Mouse (Mus musculus): ENCODE measurements around the gene Ccl6. TPM values are rescaled to one million over a fixed set of nuclear protein-coding genes. Genes with fewer than 3 reads are reported as not detected.

Ccl6 gene
- polyA plus RNA-seq, 1 experiment from 2014 or later, result 0.80 TPM

DNA sequence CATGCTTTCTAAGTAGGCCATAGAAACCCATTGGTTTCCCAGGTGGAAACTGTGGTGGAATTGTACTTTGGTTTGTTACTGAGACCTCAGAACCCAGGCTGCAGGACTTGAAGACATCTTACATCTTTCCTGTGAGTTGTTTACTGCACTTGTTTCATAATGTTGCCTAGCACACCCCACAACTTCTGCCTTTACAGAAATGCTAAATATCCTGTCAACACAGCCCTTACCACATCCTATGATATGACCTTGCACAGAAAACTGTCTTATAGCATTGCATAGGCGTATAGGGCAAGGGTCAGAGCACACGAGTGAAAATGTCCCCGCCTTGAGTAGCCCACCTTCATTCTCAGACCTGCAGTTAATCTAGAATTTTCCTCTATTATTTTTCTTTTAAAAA is 12.6 kb upstream of the Ccl6 start:
- Histone ChIP-seq H3K4me3 (ENCODE audit: low read depth, low read length) (no peak overlapping the region), H3K9ac (ENCODE audit: low read length) (no peak overlapping the region), H3K27me3 (ENCODE audit: control insufficient read depth, insufficient read depth, low read length) (no peaks in the 10 kb centered on the region), H3K9me3 (ENCODE audit: control insufficient read depth, low read length) (no peaks in the 10 kb centered on the region), H3K4me1 (replicated peaks; ENCODE audit: control insufficient read depth, insufficient read depth, low read length) (no peaks in the 10 kb centered on the region), H3K36me3 (ENCODE audit: control insufficient read depth, insufficient read depth, low read length) (no peaks in the 10 kb centered on the region), H3K27ac (ENCODE audit: low read depth, low read length) (no peak overlapping the region), H3K4me2 (ENCODE audit: low read depth, low read length, severe bottlenecking) (no peak overlapping the region)
- DNase-seq (ENCODE audit: low spot score), result no peak
- 95% methylated on average over 3 of the region's 3 CpGs for WGBS
- no peak for ATAC-seq (replicated peaks; ENCODE audit: low FRiP score)

DNA sequence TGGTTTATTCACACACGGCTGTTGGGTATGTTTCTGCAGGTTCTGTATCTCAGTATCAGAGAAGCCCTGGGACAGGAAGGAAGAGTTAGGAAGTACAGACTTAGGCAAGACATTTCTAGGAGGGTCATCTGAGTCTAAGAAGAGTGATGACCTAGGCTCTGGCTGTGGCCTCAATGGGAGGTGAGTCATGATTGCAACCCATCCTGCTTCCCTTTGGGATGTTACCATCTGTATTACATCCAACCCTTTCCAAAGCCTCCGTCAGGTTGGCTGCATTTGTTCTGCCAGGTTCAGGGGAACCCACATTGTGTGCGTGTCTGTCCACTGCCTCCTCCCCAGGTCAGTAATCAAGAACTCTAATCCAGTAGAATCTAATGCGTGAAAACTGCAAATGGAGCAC is 11.8 kb upstream of the Ccl6 start:
- no peak overlapping the region for H3K4me3 ChIP-seq (ENCODE audit: low read depth, low read length)
- no peak overlapping the region for H3K27ac ChIP-seq (ENCODE audit: low read depth, low read length)
- no peaks in the 10 kb centered on the region for H3K9me3 ChIP-seq (ENCODE audit: control insufficient read depth, low read length)
- no peak overlapping the region for H3K9ac ChIP-seq (ENCODE audit: low read length)
- no peaks in the 10 kb centered on the region for H3K36me3 ChIP-seq (ENCODE audit: control insufficient read depth, insufficient read depth, low read length)
- no peaks in the 10 kb centered on the region for H3K4me1 ChIP-seq (replicated peaks; ENCODE audit: control insufficient read depth, insufficient read depth, low read length)
- ATAC-seq (replicated peaks; ENCODE audit: low FRiP score) (no peak), DNase-seq (ENCODE audit: low spot score) (no peak)
- H3K27me3 ChIP-seq (ENCODE audit: control insufficient read depth, insufficient read depth, low read length), result no peaks in the 10 kb centered on the region
- WGBS, result 86% methylated on average over 4 of the region's 4 CpGs
- H3K4me2 ChIP-seq (ENCODE audit: low read depth, low read length, severe bottlenecking), result no peak overlapping the region

DNA sequence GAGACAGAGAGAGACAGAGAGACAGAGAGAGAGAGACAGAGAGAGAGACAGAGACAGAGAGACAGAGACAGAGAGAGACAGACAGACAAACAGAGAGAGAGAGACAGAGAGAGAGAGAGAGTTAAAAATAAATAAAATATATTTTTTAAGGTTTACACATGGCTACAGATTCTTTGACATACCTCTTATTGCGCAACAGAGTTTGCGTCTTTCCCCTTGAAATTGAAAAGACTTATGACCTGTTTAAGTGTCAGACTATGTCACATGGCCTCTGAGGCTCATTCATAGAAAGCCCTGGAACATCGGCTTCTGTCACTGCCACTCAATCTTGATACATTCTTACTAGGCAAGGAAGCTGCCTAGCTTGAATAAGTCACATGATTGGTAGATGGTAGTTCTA is 10.5 kb upstream of the Ccl6 start:
- no peaks in the 10 kb centered on the region for H3K4me1 ChIP-seq (replicated peaks; ENCODE audit: control insufficient read depth, insufficient read depth, low read length)
- H3K4me2 ChIP-seq (ENCODE audit: low read depth, low read length, severe bottlenecking), result no peak overlapping the region
- no peak overlapping the region for H3K27ac ChIP-seq (ENCODE audit: low read depth, low read length)
- no peaks in the 10 kb centered on the region for H3K36me3 ChIP-seq (ENCODE audit: control insufficient read depth, insufficient read depth, low read length)
- DNase-seq (ENCODE audit: low spot score) (no peak), ATAC-seq (replicated peaks; ENCODE audit: low FRiP score) (no peak)
- H3K4me3 ChIP-seq (ENCODE audit: low read depth, low read length), result no peak overlapping the region
- 93% methylated on average over 3 of the region's 3 CpGs for WGBS
- no peak overlapping the region for H3K9ac ChIP-seq (ENCODE audit: low read length)
- H3K27me3 ChIP-seq (ENCODE audit: control insufficient read depth, insufficient read depth, low read length), result no peaks in the 10 kb centered on the region
- H3K9me3 ChIP-seq (ENCODE audit: control insufficient read depth, low read length), result no peaks in the 10 kb centered on the region

DNA sequence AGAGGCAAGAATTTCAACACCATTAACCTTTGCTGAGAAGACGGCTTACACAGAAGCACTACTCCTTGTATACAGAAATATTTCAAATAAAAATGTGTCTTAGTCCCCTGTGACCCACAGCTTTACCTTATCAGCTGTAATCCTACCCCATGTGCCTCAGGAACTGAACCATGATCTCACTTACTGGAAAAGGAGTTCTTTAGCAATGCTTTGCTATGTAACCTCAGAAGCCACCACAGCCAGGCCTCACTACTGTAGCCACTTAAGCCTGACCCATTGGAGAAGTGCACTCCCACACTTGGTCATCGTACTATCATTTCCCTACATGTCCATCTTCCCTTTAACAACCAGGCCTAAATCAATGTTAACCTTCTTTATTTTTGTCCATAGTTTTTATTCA is 7.7 kb upstream of the Ccl6 start:
- Histone ChIP-seq H3K27ac (ENCODE audit: low read depth, low read length) (no peak overlapping the region), H3K27me3 (ENCODE audit: control insufficient read depth, insufficient read depth, low read length) (no peaks in the 10 kb centered on the region), H3K9me3 (ENCODE audit: control insufficient read depth, low read length) (no peaks in the 10 kb centered on the region), H3K4me3 (ENCODE audit: low read depth, low read length) (no peak overlapping the region), H3K4me1 (replicated peaks; ENCODE audit: control insufficient read depth, insufficient read depth, low read length) (no peaks in the 10 kb centered on the region), H3K36me3 (ENCODE audit: control insufficient read depth, insufficient read depth, low read length) (no peaks in the 10 kb centered on the region), H3K4me2 (ENCODE audit: low read depth, low read length, severe bottlenecking) (no peak overlapping the region), H3K9ac (ENCODE audit: low read length) (no peak overlapping the region)
- 89% methylated on average over 2 of the region's 2 CpGs for WGBS
- DNase-seq (ENCODE audit: low spot score) (no peak), ATAC-seq (replicated peaks; ENCODE audit: low FRiP score) (no peak)

DNA sequence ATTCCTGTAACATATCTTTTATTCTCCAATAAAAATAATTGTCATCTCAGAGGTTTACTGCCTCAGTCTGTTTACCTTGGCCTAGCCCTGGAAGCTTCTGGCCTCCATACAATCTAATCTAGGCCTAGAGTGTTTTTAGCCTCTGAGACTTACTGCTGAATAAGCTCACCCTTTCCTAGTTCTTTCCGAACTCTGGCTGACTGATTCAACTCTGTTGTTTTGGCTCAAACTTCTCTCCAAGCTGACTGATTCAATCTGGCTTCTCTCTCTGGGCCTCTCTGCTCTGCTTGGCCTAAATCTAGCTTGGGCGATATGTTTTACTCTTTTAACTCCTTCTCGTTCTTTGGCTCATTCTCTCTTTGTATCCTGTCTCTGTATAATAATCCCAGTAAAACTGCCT is 6.1 kb upstream of the Ccl6 start:
- Histone ChIP-seq H3K4me2 (ENCODE audit: low read depth, low read length, severe bottlenecking) (no peak overlapping the region), H3K27me3 (ENCODE audit: control insufficient read depth, insufficient read depth, low read length) (no peaks in the 10 kb centered on the region), H3K9me3 (ENCODE audit: control insufficient read depth, low read length) (no peaks in the 10 kb centered on the region), H3K36me3 (ENCODE audit: control insufficient read depth, insufficient read depth, low read length) (no peaks in the 10 kb centered on the region), H3K27ac (ENCODE audit: low read depth, low read length) (no peak overlapping the region), H3K4me1 (replicated peaks; ENCODE audit: control insufficient read depth, insufficient read depth, low read length) (no peaks in the 10 kb centered on the region), H3K4me3 (ENCODE audit: low read depth, low read length) (no peak overlapping the region), H3K9ac (ENCODE audit: low read length) (no peak overlapping the region)
- ATAC-seq (replicated peaks; ENCODE audit: low FRiP score) (no peak), DNase-seq (ENCODE audit: low spot score) (no peak)
- 84% methylated on average over 3 of the region's 3 CpGs for WGBS

DNA sequence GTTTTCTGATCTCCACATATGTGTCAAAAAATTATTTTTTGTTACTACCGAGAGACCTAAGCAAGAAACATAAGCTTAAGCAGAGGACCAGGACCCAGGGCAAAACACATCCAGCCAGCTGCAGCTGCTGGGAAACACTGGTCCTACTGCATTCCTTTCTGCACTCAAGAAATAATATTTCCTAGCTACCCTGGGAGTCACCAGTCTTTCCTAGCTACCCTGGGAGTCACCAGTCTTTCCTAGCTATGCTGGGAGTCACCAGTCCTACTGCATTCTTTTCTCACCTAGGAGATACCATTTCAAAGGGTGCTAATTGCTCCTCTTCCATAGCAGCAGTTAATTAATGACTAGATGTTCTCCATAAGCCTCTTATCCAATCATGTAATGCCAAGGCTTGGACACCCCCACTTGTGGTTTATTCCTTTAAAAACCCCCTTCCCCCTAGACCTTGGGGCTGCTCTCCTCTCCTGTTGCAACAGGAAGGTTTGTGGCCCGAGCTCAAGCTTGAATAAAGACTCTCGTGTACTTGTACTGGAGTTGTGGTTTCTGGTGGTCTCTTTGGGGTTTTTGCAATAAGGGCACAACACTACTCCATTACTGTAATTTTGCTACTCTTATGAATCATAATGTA is 5.4 kb upstream of the Ccl6 start:
- Histone ChIP-seq H3K4me1 (replicated peaks; ENCODE audit: control insufficient read depth, insufficient read depth, low read length) (no peaks in the 10 kb centered on the region), H3K36me3 (ENCODE audit: control insufficient read depth, insufficient read depth, low read length) (no peaks in the 10 kb centered on the region), H3K4me3 (ENCODE audit: low read depth, low read length) (no peak overlapping the region), H3K4me2 (ENCODE audit: low read depth, low read length, severe bottlenecking) (no peak overlapping the region), H3K27ac (ENCODE audit: low read depth, low read length) (no peak overlapping the region), H3K27me3 (ENCODE audit: control insufficient read depth, insufficient read depth, low read length) (no peaks in the 10 kb centered on the region), H3K9me3 (ENCODE audit: control insufficient read depth, low read length) (no peaks in the 10 kb centered on the region), H3K9ac (ENCODE audit: low read length) (no peak overlapping the region)
- no peak for DNase-seq (ENCODE audit: low spot score)
- ATAC-seq (replicated peaks; ENCODE audit: low FRiP score), result no peak
- 79% methylated on average over 3 of the region's 3 CpGs for WGBS

DNA sequence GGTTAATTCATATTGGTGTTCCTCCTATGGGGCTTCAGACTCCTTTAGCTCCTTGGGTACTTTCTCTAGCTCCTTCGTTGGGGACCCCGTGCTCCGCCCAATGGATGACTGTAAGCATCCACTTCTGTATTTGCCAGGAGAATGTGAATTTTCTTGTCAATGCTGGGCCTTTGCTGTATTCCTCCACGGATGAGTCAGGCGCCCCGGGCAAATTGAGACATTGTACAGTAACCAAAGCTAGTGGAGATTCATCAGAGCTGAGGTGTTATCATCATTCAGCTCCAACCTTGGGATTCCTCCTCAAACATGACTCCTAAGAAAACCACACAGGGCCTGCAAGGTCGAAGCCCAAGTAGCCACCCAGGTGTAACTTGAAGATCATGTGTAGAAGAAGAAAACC is 4.9 kb upstream of the Ccl6 start:
- no peaks in the 10 kb centered on the region; the same call in 1 of the 2 replicates for H3K4me1 ChIP-seq (replicated peaks; ENCODE audit: control insufficient read depth, insufficient read depth, low read length)
- no peak overlapping the region for H3K9ac ChIP-seq (ENCODE audit: low read length)
- 86% methylated on average over 7 of the region's 7 CpGs for WGBS
- no peak overlapping the region for H3K4me2 ChIP-seq (ENCODE audit: low read depth, low read length, severe bottlenecking)
- H3K4me3 ChIP-seq (ENCODE audit: low read depth, low read length), result no peak overlapping the region
- no peak overlapping the region for H3K27ac ChIP-seq (ENCODE audit: low read depth, low read length)
- no peaks in the 10 kb centered on the region for H3K36me3 ChIP-seq (ENCODE audit: control insufficient read depth, insufficient read depth, low read length)
- no peaks in the 10 kb centered on the region for H3K27me3 ChIP-seq (ENCODE audit: control insufficient read depth, insufficient read depth, low read length)
- H3K9me3 ChIP-seq (ENCODE audit: control insufficient read depth, low read length), result no peaks in the 10 kb centered on the region
- no peak for DNase-seq (ENCODE audit: low spot score)
- ATAC-seq (replicated peaks; ENCODE audit: low FRiP score), result no peak

DNA sequence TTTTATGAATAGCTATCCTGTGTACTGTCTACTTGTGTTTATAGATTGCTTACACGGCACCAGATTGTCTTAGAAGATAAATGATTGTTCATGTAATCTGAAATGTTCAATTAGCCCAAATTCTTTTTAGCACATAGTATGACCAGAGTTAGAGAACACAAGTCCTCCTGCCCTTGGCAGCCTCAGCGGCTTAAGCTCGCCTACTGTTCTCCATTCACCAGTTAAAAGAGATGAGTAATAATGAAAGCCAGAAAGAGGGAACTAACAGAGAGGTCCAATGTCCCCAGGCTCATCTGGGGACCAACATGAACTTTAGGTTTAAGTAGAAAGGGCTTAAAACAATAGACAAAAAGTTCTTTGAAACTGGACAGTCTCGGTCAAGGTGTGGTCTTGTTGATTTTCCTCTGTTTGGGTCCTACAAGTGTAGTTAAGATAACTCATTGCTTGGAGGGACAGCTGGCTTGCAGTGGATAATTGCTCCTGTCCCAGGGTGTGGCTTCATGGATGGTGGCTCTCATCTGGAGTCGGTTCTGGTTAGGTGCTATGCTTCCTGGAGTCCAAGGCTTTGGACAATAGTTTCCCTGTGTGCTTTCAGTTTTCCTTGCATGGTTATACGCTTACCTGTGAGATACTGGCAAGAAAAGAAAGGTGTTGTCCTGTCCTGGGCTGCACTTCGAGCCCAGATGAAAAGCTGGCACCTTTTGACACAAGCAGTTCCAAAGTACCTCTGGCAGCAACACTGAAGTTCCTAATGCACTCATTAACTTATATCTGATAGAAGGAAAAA is 3.0 kb upstream of the Ccl6 start:
- H3K4me2 ChIP-seq (ENCODE audit: low read depth, low read length, severe bottlenecking), result no peak overlapping the region
- ATAC-seq (replicated peaks; ENCODE audit: low FRiP score), result no peak
- no peak overlapping the region for H3K4me3 ChIP-seq (ENCODE audit: low read depth, low read length)
- no peaks in the 10 kb centered on the region; the same call in 1 of the 2 replicates for H3K4me1 ChIP-seq (replicated peaks; ENCODE audit: control insufficient read depth, insufficient read depth, low read length)
- H3K27me3 ChIP-seq (ENCODE audit: control insufficient read depth, insufficient read depth, low read length), result no peaks in the 10 kb centered on the region
- 82% methylated on average over 7 of the region's 7 CpGs for whole genome bisulfite sequencing
- no peaks in the 10 kb centered on the region for H3K9me3 ChIP-seq (ENCODE audit: control insufficient read depth, low read length)
- no peak for DNase-seq (ENCODE audit: low spot score)
- H3K27ac ChIP-seq (ENCODE audit: low read depth, low read length), result no peak overlapping the region
- no peaks in the 10 kb centered on the region for H3K36me3 ChIP-seq (ENCODE audit: control insufficient read depth, insufficient read depth, low read length)
- no peak overlapping the region for H3K9ac ChIP-seq (ENCODE audit: low read length)

DNA sequence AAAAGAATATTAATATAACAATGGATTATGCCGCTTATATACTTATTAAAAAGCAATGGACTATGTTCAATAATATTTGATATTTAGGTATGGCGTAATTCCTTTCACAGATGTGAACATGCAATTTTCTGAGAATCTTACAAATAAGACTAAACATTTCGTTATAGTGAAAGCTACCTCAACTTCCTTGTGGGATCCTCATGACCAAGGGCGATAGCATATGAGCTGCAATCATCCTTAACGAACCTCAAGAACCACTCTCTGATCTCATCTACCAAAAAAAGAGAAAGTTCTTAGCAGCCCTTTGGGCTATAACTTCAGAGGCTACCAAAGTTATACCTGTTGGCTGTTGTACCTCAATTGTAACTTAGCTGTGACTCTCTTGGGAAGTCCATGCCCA is 566 bp upstream of the Ccl6 start:
- H3K4me1 ChIP-seq (replicated peaks; ENCODE audit: control insufficient read depth, insufficient read depth, low read length), result no peaks in the 10 kb centered on the region; the same call in 1 of the 2 replicates
- no peaks in the 10 kb centered on the region for H3K9me3 ChIP-seq (ENCODE audit: control insufficient read depth, low read length)
- no peak for ATAC-seq (replicated peaks; ENCODE audit: low FRiP score)
- no peak for DNase-seq (ENCODE audit: low spot score)
- no peak overlapping the region for H3K9ac ChIP-seq (ENCODE audit: low read length)
- no peaks in the 10 kb centered on the region for H3K27me3 ChIP-seq (ENCODE audit: control insufficient read depth, insufficient read depth, low read length)
- H3K27ac ChIP-seq (ENCODE audit: low read depth, low read length), result no peak overlapping the region
- H3K36me3 ChIP-seq (ENCODE audit: control insufficient read depth, insufficient read depth, low read length), result no peaks in the 10 kb centered on the region
- no peak overlapping the region for H3K4me3 ChIP-seq (ENCODE audit: low read depth, low read length)
- no peak overlapping the region for H3K4me2 ChIP-seq (ENCODE audit: low read depth, low read length, severe bottlenecking)
- WGBS, result 91% methylated on average over 5 of the region's 5 CpGs

All from forebrain, embryonic 11.5 days (tissue).